Mouse (Mus musculus): ENCODE data around the gene Wasf3. TPM values are rescaled to one million over a fixed set of nuclear protein-coding genes. Genes with fewer than 3 reads are reported as not detected.

Gene Wasf3
- total RNA-seq (2021) = under 1 TPM; 0.31 to 0.39 TPM
- long read RNA-seq, experiment 1 = 0 reads
- long read RNA-seq, experiment 2 = 0 reads

GRCm38 (mm10) chr5:146384935-146385591, at the start of gene Wasf3:
Gene Wasf3, plus strand, starts transcription at chr5:146384985.
- intact Hi-C loops (cut with DNase I) = no loop called here
- peak; percentile 40 to 52 for DNase-seq

- DNase-seq = no peak
- intact Hi-C loops (cut with DNase I) = no loop called here
These were observed 46.7 kb upstream of the Wasf3 start for GRCm38 (mm10) chr5:146338064-146338463.

GRCm38 (mm10) chr5:146340037-146340436, 44.7 kb upstream of the Wasf3 start:
- intact Hi-C loops (cut with DNase I) = no loop called here
- DNase-seq = no peak

- DNase-seq = no peak
- intact Hi-C loops (cut with DNase I) = no loop called here
These were observed 39.7 kb upstream of the Wasf3 start for GRCm38 (mm10) chr5:146344911-146345686.

- DNase-seq = no peak
- intact Hi-C loops (cut with DNase I) = no loop called here
These were observed 37.7 kb upstream of the Wasf3 start for GRCm38 (mm10) chr5:146347081-146347480.

GRCm38 (mm10) chr5:146349183-146349582, 35.6 kb upstream of the Wasf3 start:
- DNase-seq = no peak
- intact Hi-C loops (cut with DNase I) = no loop called here

GRCm38 (mm10) chr5:146350784-146351183, 34.0 kb upstream of the Wasf3 start:
- no peak for DNase-seq
- intact Hi-C loops (cut with DNase I) = no loop called here

GRCm38 (mm10) chr5:146352006-146352405, 32.8 kb upstream of the Wasf3 start:
- no peak for DNase-seq
- intact Hi-C loops (cut with DNase I) = no loop called here

GRCm38 (mm10) chr5:146360386-146360785, 24.4 kb upstream of the Wasf3 start:
- intact Hi-C loops (cut with DNase I) = no loop called here
- DNase-seq = peak; percentile 4 to 19

GRCm38 (mm10) chr5:146362711-146363110, 22.1 kb upstream of the Wasf3 start:
- DNase-seq = no peak
- intact Hi-C loops (cut with DNase I) = no loop called here

- intact Hi-C loops (cut with DNase I) = no loop called here
- DNase-seq = no peak
These were observed 16.4 kb upstream of the Wasf3 start for GRCm38 (mm10) chr5:146368356-146368755.

- DNase-seq = no peak
- intact Hi-C loops (cut with DNase I) = no loop called here
These were observed 15.8 kb upstream of the Wasf3 start for GRCm38 (mm10) chr5:146368971-146369370.

GRCm38 (mm10) chr5:146370794-146371193, 14.0 kb upstream of the Wasf3 start:
- intact Hi-C loops (cut with DNase I) = no loop called here
- DNase-seq = no peak

- intact Hi-C loops (cut with DNase I) = no loop called here
- no peak for DNase-seq
These were observed 11.5 kb upstream of the Wasf3 start for GRCm38 (mm10) chr5:146373238-146373637.

GRCm38 (mm10) chr5:146376601-146377000, 8.2 kb upstream of the Wasf3 start:
- DNase-seq = no peak
- intact Hi-C loops (cut with DNase I) = no loop called here

- DNase-seq = no peak
- intact Hi-C loops (cut with DNase I) = no loop called here
These were observed 4.7 kb upstream of the Wasf3 start for GRCm38 (mm10) chr5:146380041-146380440.

GRCm38 (mm10) chr5:146382268-146382667, 2.5 kb upstream of the Wasf3 start:
- no peak for DNase-seq
- intact Hi-C loops (cut with DNase I) = no loop called here

GRCm38 (mm10) chr5:146383401-146383800, 1.4 kb upstream of the Wasf3 start:
- no peak for DNase-seq
- intact Hi-C loops (cut with DNase I) = no loop called here

- intact Hi-C loops (cut with DNase I) = no loop called here
- DNase-seq = no peak
These were observed 1.2 kb downstream of the Wasf3 start for GRCm38 (mm10) chr5:146385989-146386388.

- intact Hi-C loops (cut with DNase I) = no loop called here
- no peak for DNase-seq
These were observed 2.1 kb downstream of the Wasf3 start for GRCm38 (mm10) chr5:146386906-146387305.

- no peak for DNase-seq
- intact Hi-C loops (cut with DNase I) = no loop called here
These were observed 9.8 kb downstream of the Wasf3 start for GRCm38 (mm10) chr5:146394563-146394962.

GRCm38 (mm10) chr5:146397253-146397652, 12.5 kb downstream of the Wasf3 start:
- intact Hi-C loops (cut with DNase I) = no loop called here
- no peak for DNase-seq

Measured in heart, postnatal 14 days (tissue).